Mouse (Mus musculus) liver, embryonic 14 days (tissue): ENCODE results near the gene Sprr2f. TPM values are rescaled to one million over a fixed set of nuclear protein-coding genes. Genes with fewer than 3 reads are reported as not detected.

Experiments
- polyA plus RNA-seq: library from polyadenylated mRNA; depleted of rRNA; stranded (reverse); fragments of >200 nt; gene quantifications from 2 replicates; pipeline ENCODE4 v1.2.3, GENCODE M21; 2012; rRNA removed

The Sprr2f gene
- not detected in 2 replicates for polyA plus RNA-seq

GRCm38 (mm10) chr3:92364887-92365286 is at the start of gene Sprr2f:
Gene Sprr2f, plus strand, starts transcription at chr3:92365187.

GRCm38 (mm10) chr3:92316320-92316719 is 48.7 kb upstream of the Sprr2f start, which contains the start of gene Sprr2b:
Gene Sprr2b, plus strand, starts transcription at chr3:92316620.

GRCm38 (mm10) chr3:92338840-92339239 is 26.1 kb upstream of the Sprr2f start, which contains the start of gene Sprr2d:
Gene Sprr2d, plus strand, starts transcription at chr3:92339140.

DNA sequence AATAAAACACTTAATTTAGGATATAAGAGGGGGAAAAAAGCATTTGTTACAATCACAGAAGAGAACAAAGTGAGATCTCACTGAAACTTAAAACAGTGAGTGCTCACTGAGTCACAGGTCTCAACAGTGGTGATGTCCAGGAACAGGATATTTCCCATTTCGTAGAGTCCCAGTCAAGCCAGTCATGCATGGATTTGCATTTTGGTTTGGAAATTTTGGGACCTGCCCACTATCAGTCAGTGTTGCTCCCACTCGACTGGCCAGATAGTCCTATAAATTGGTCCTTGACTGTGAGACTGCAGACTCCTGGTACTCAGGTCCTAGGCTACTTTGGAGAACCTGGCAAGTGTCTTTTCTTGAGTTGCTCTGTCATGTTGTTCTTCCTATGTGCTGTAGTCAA is 13.1 kb upstream of the Sprr2f start, which contains the start of gene Sprr2e:
Sprr2e (plus strand) TSS at position 301 of the 400 bp plus-strand sequence.

DNA sequence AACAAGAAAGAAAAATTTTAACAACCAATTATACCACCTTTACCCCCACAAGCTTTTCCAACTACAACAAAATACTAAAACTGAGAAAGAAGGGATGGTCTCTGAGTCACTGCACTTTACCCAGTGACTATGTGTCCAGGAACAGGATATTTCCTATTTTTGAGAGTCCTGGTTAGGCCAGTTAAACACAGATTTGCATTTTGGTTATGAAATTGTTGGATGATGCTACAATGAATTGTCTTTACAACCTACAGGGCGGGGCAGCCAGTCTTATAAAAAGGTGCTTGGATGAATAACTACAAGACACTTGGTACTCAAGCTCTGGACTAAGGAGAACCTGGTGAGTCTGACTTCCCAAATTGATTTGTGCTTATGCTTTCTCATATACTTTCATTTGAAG is 20.4 kb downstream of the Sprr2f start, which contains the start of gene Sprr2h:
Sprr2h (plus strand) TSS at position 301 of the 400 bp plus-strand sequence.

DNA sequence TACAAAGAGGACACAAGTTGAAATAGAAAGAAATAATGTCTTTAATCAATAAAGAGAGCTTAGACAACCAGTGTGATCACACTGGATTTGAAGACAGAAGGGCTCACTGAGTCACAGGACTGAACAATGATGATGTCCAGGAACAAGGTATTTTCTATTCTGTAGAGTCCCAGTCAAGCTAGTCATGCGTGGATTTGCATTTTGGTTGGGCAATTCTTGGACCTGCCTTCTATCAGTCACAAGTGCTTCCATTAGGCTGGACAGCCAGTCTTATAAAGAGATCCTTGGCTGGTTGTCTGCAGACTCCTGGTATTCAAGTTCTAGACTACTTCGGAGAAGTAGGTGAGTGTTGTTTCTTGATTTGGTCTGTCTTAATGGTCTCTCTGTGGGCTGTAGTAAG is 42.7 kb downstream of the Sprr2f start, which contains the start of gene Sprr2i:
Sprr2i (plus strand) TSS at position 301 of the 400 bp plus-strand sequence.

Other genes with a start within 250 kb of the Sprr2f start
- gene Prr9, start 241.2 kb upstream of the Sprr2f start, polyA plus RNA-seq, result not detected in 2 replicates
- not detected in 2 replicates for gene Lelp1, start 222.4 kb upstream of the Sprr2f start, polyA plus RNA-seq
- gene Sprr2a1, start 149.4 kb upstream of the Sprr2f start, polyA plus RNA-seq, result not detected in 2 replicates
- gene Sprr2a2, start 149.3 kb upstream of the Sprr2f start, polyA plus RNA-seq, result 0.19 and 0.24 TPM in 2 replicates
- gene Sprr2a3, start 79.8 kb upstream of the Sprr2f start, polyA plus RNA-seq, result not detected in 2 replicates
- not detected in 2 replicates for gene Sprr2b, start 48.6 kb upstream of the Sprr2f start, polyA plus RNA-seq
- gene Sprr2d, start 26.0 kb upstream of the Sprr2f start, polyA plus RNA-seq, result not detected in 2 replicates
- gene Sprr2e, start 13.0 kb upstream of the Sprr2f start, polyA plus RNA-seq, result not detected in 2 replicates
- not detected in 2 replicates for gene Sprr2h, start 20.5 kb downstream of the Sprr2f start, polyA plus RNA-seq
- not detected in 2 replicates for gene Sprr2i, start 42.8 kb downstream of the Sprr2f start, polyA plus RNA-seq
- gene Sprr2j-ps, start 52.9 kb downstream of the Sprr2f start, polyA plus RNA-seq, result not detected in 2 replicates
- 3.4 and 4.3 TPM in 2 replicates for gene Gm9774, start 64.2 kb downstream of the Sprr2f start, polyA plus RNA-seq
- gene Sprr2k, start 67.4 kb downstream of the Sprr2f start, polyA plus RNA-seq, result 0.05 TPM in 1 of 2 replicates, not detected in the other
- gene Sprr1b, start 73.6 kb downstream of the Sprr2f start, polyA plus RNA-seq, result not detected in 2 replicates
- not detected in 2 replicates for gene Sprr3, start 93.5 kb downstream of the Sprr2f start, polyA plus RNA-seq
- 0.06 TPM in 1 of 2 replicates, not detected in the other for gene Sprr1a, start 120.7 kb downstream of the Sprr2f start, polyA plus RNA-seq
- not detected in 2 replicates for gene Sprr4, start 135.3 kb downstream of the Sprr2f start, polyA plus RNA-seq
- gene 2310046K23Rik, start 169.3 kb downstream of the Sprr2f start, polyA plus RNA-seq, result not detected in 2 replicates
- gene Ivl, start 208.5 kb downstream of the Sprr2f start, polyA plus RNA-seq, result 0.03 TPM in 2 replicates
- 0.03 TPM in 1 of 2 replicates, not detected in the other for gene Smcp, start 223.8 kb downstream of the Sprr2f start, polyA plus RNA-seq
- gene 2210017I01Rik, start 242.3 kb downstream of the Sprr2f start, polyA plus RNA-seq, result not detected in 2 replicates